Mouse (Mus musculus) small intestine, adult 2 months (tissue): ENCODE measurements around the gene Pitpnc1.
A peak's percentile ranks its signal among the peaks of the same experiment; 100 is the strongest.

Experiments used
- CTCF ChIP-seq: fragments of 200-500 bp; IDR thresholded peaks from 2 replicates; pipeline ENCODE4 v1.5.1; 2012; ENCODE audit warnings: low read depth, mild to moderate bottlenecking, control low read depth, inconsistent platforms, low read length, moderate library complexity, mixed read lengths; ENCODE audit not compliant: insufficient replicate concordance, insufficient read length; ENCODE audit errors: extremely low read depth
- POLR2A ChIP-seq: fragments of 200-500 bp; IDR thresholded peaks from 2 replicates; pipeline ENCODE4 v1.6.1; 2012; ENCODE audit warnings: low read depth, mild to moderate bottlenecking, control low read depth, inconsistent platforms, low read length, moderate library complexity

- peak; percentile 32; the same call in 1 of the 2 replicates for TF ChIP-seq CTCF
- no peak for TF ChIP-seq POLR2A
These were observed 8.0 kb downstream of the Pitpnc1 start for GRCm38 (mm10) chr11:107462478-107462877.
